Mouse (Mus musculus) embryonic facial prominence, embryonic 13.5 days (tissue): ENCODE measurements around the gene Sp4. TPM values are rescaled to one million over a fixed set of nuclear protein-coding genes. Genes with fewer than 3 reads are reported as not detected.

Experiments
- polyA plus RNA-seq: library from polyadenylated mRNA; unstranded; fragments of >200 nt; fragmentation: Nextera tagmentation; extraction: Ambion mirVana; gene quantifications from 2 replicates; pipeline ENCODE4 v1.2.1, GENCODE M21; 2015

The Sp4 gene
- polyA plus RNA-seq, 1 experiment from 2014 or later = 9.5 TPM

Other genes with a start within 250 kb of the Sp4 start
- 0.22 and 0.32 TPM in 2 replicates for gene Dnah11, start 102.4 kb downstream of the Sp4 start, polyA plus RNA-seq